Mouse (Mus musculus) embryonic fibroblast, embryonic 13.5 days (primary cell): Measurements from ENCODE around the gene Tmpo.

Experiments used
- CTCF ChIP-seq: IDR thresholded peaks from 2 replicates; pipeline ENCODE4 v1.5.1; 2011; ENCODE audit warnings: mild to moderate bottlenecking, control low read depth, low read length, moderate library complexity, borderline replicate concordance; ENCODE audit not compliant: insufficient read depth
- POLR2A ChIP-seq: IDR thresholded peaks from 2 replicates; pipeline ENCODE4 v1.6.1; 2011; ENCODE audit warnings: low read depth, mild to moderate bottlenecking, control low read depth, low read length, moderate library complexity

GRCm38 (mm10) chr10:91138317-91138716 lies 42.8 kb downstream of the Tmpo start:
- no peak for TF ChIP-seq CTCF
- TF ChIP-seq POLR2A, result no peak
